Mouse (Mus musculus) erythroblast, embryonic 14.5 days (primary cell): Measurements from ENCODE around the gene Rgma.

Experiments used
- GATA1 ChIP-seq: IDR thresholded peaks from 2 replicates; pipeline ENCODE4 v1.6.1; 2012; ENCODE audit warnings: low read length, inconsistent platforms, mixed read lengths
- TAL1 ChIP-seq: IDR thresholded peaks from 3 replicates; pipeline ENCODE4 v1.6.1; 2012; ENCODE audit warnings: low read length, inconsistent platforms, mixed read lengths

GRCm38 (mm10) chr7:73331645-73332044 lies 43.7 kb upstream of the Rgma start:
- TF ChIP-seq GATA1, result no peak
- no peak for TF ChIP-seq TAL1
